Mouse (Mus musculus) thymus, adult 2 months (tissue): ENCODE data around the gene Taok1.

Experiments
- CTCF ChIP-seq: fragments of 200-500 bp; IDR thresholded peaks from 2 replicates; pipeline ENCODE4 v1.5.1; 2012; ENCODE audit warnings: mild to moderate bottlenecking, control low read depth, low read length, moderate library complexity, borderline replicate concordance; ENCODE audit not compliant: control insufficient read depth, poor library complexity, insufficient read depth; ENCODE audit errors: extremely low read depth
- POLR2A ChIP-seq: fragments of 200-500 bp; IDR thresholded peaks from 2 replicates; pipeline ENCODE4 v1.6.1; 2012; ENCODE audit warnings: mild to moderate bottlenecking, low read length, control low read depth, moderate library complexity; ENCODE audit not compliant: control insufficient read depth, poor library complexity, insufficient read depth; ENCODE audit errors: extremely low read depth

GRCm38 (mm10) chr11:77626596-77627535, 19.3 kb upstream of the Taok1 start:
- TF ChIP-seq CTCF = no peak
- no peak for TF ChIP-seq POLR2A
